Mouse (Mus musculus): Measurements from ENCODE around the gene Lrrc58.

DNA sequence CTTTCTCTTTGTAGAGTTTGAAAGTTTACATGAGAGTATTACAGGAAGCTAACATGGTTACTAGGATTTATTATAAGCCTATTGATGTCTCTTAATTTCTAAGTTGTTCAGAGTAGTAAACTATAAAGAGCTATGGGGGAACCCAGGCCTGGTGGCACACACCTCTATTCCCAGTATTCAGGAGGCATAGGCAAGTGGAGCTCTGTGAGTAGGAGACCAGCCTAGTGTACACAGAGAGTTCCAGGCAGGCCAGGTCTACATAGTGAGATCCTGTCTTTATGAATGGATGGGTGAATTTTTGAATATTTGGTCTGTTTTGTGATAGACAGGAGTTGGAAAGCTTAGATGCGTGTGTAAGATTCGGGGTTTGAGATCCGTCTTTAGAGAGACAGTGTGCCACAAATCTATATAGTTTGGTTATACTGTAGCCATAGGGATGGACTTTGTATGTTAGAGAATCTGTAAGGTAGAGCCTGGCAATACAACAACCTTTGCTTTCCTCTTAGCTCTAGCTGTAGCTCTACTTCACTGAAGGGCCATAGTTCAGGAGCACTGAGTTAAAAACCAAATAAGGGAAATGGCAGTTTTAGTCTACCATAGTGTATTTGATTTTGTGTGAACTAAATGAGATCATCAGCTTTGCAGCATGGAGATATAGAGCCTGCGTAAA, 11.7 kb downstream of the Lrrc58 start:
- TF ChIP-seq POLR2A (IDR thresholded peaks at IDR 0.05; ENCODE audit: low read depth, low read length): no peak
- TF ChIP-seq CTCF (IDR thresholded peaks at IDR 0.05; ENCODE audit: extremely low read depth, insufficient read depth, insufficient read length, insufficient replicate concordance): no peak

Measured in spleen, adult 2 months (tissue).